Mouse (Mus musculus): Measurements from ENCODE around the gene Chdh. TPM values are rescaled to one million over a fixed set of nuclear protein-coding genes. Genes with fewer than 3 reads are reported as not detected.

Chdh gene
- polyA plus RNA-seq, 1 experiment from 2014 or later, result 0.17 TPM

DNA sequence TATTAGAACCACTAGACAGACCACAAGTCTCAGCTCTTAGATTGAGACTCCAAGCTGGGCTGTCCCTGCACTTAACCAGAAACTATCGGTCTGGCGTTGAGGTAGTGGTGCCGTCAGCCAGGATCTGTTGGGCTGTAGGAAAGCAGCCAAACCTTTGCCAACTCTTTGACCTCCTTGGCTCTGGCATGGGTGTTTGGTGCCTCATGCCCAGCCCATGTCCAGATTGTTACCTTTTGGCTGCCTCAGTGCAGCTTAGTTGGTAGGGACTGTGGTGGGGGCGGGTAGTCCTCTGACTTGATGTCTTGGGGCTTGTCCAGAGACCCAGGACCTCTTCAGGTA is 9.6 kb downstream of the Chdh start:
- H3K27ac ChIP-seq (replicated peaks), result no peak overlapping the region
- H3K4me1 ChIP-seq, result 0 out of 2 replicates have a peak, but pooled peaks cover 4% of the 10 kb centered on the region
- H3K36me3 ChIP-seq (replicated peaks), result no peaks in the 10 kb centered on the region
- no peaks in the 10 kb centered on the region for H3K9me3 ChIP-seq
- no peak for DNase-seq (ENCODE audit: low spot score)
- no peaks in the 10 kb centered on the region for H3K27me3 ChIP-seq (replicated peaks; ENCODE audit: low read depth, poor library complexity, severe bottlenecking)
- no peak overlapping the region for H3K4me3 ChIP-seq
- 95% methylated on average over 4 of the region's 4 CpGs for WGBS

GRCm38 (mm10) chr14:30018846-30019245 is 10.0 kb downstream of the Chdh start:
- Histone ChIP-seq H3K9me3 (no peaks in the 10 kb centered on the region), H3K27me3 (replicated peaks; ENCODE audit: low read depth, poor library complexity, severe bottlenecking) (no peaks in the 10 kb centered on the region), H3K4me1 (0 out of 2 replicates have a peak, but pooled peaks cover 4% of the 10 kb centered on the region), H3K4me3 (no peak overlapping the region), H3K36me3 (replicated peaks) (no peaks in the 10 kb centered on the region), H3K27ac (replicated peaks) (no peak overlapping the region)
- 88% methylated on average over 6 of the region's 6 CpGs for WGBS
- no peak for DNase-seq (ENCODE audit: low spot score)

- DNase-seq (ENCODE audit: low spot score), result no peak
- Histone ChIP-seq H3K4me3 (no peak overlapping the region), H3K4me1 (0 out of 2 replicates have a peak, but pooled peaks cover 4% of the 10 kb centered on the region), H3K27me3 (replicated peaks; ENCODE audit: low read depth, poor library complexity, severe bottlenecking) (no peaks in the 10 kb centered on the region), H3K27ac (replicated peaks) (no peak overlapping the region), H3K36me3 (replicated peaks) (no peaks in the 10 kb centered on the region), H3K9me3 (no peaks in the 10 kb centered on the region)
- 93% methylated on average over 8 of the region's 8 CpGs for WGBS
Observed at GRCm38 (mm10) chr14:30019375-30019774, 10.6 kb downstream of the Chdh start.

GRCm38 (mm10) chr14:30019792-30020575 is 11.2 kb downstream of the Chdh start:
- WGBS, result 51% methylated on average over 9 of the region's 9 CpGs
- Histone ChIP-seq H3K9me3 (no peaks in the 10 kb centered on the region), H3K4me3 (no peak overlapping the region), H3K27ac (replicated peaks) (no peak overlapping the region; the same call in 1 of the 2 replicates), H3K36me3 (replicated peaks) (no peaks in the 10 kb centered on the region), H3K27me3 (replicated peaks; ENCODE audit: low read depth, poor library complexity, severe bottlenecking) (no peaks in the 10 kb centered on the region), H3K4me1 (0 out of 2 replicates have a peak, but pooled peaks cover under 1% of the 10 kb centered on the region)
- DNase-seq (ENCODE audit: low spot score), result no peak

DNA sequence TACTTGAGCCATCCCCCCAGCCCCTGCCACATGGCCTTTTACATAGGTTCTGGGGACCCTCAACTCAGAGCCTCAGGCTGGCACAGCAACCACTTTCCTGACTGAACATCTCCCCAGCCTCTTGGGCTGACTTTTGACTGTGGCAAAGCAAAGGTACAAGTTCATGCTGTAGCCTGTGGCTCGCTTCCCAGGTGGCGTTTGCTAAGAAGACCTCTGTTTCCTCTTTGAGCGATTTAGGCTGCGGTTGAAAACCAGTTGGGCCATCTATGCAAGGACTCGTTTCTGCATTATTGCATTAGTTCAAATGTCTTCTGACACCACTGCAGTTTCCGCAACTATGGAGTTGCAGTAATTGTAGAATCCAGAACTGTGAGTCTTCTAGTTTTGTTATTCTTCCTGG is 13.6 kb downstream of the Chdh start:
- Histone ChIP-seq H3K36me3 (replicated peaks) (no peaks in the 10 kb centered on the region), H3K4me3 (no peak overlapping the region), H3K27me3 (replicated peaks; ENCODE audit: low read depth, poor library complexity, severe bottlenecking) (no peaks in the 10 kb centered on the region), H3K9me3 (no peaks in the 10 kb centered on the region), H3K4me1 (no peaks in the 10 kb centered on the region), H3K27ac (replicated peaks) (no peak overlapping the region)
- no peak for DNase-seq (ENCODE audit: low spot score)
- 92% methylated on average over 6 of the region's 6 CpGs for WGBS

- H3K27ac ChIP-seq (replicated peaks), result no peak overlapping the region
- no peaks in the 10 kb centered on the region for H3K27me3 ChIP-seq (replicated peaks; ENCODE audit: low read depth, poor library complexity, severe bottlenecking)
- H3K4me1 ChIP-seq, result no peaks in the 10 kb centered on the region
- no peak overlapping the region for H3K4me3 ChIP-seq
- H3K9me3 ChIP-seq, result no peaks in the 10 kb centered on the region
- H3K36me3 ChIP-seq (replicated peaks), result no peaks in the 10 kb centered on the region
- WGBS, result 77% methylated on average over 7 of the region's 7 CpGs
- no peak for DNase-seq (ENCODE audit: low spot score)
Observed at GRCm38 (mm10) chr14:30024387-30024786, 15.6 kb downstream of the Chdh start.

DNA sequence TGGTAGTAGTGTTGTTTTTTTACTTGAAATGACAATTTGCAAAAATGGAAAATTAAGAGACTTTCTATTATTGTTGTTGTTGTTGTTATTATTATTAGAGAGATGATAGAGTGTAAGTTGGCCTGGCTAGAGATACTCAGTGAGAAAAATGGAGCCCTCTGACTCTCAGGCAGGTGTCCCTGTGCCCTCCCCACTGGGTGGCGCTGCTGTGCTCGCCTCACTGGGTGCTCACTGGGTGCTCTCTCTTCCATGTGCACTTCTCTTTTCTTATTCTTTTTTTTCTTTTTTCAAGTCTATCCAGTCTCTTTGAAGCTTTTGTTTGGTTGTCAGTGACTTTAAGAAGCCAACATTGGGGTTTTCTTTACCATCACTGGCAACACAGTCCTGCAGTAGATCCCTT is 18.6 kb downstream of the Chdh start:
- DNase-seq (ENCODE audit: low spot score), result no peak
- peaks cover under 1% of the 10 kb centered on the region; the same call in 1 of the 2 replicates for H3K4me1 ChIP-seq
- no peaks in the 10 kb centered on the region for H3K9me3 ChIP-seq
- WGBS, result 18% methylated on average over 2 of the region's 2 CpGs
- H3K36me3 ChIP-seq (replicated peaks), result no peaks in the 10 kb centered on the region
- H3K27me3 ChIP-seq (replicated peaks; ENCODE audit: low read depth, poor library complexity, severe bottlenecking), result no peaks in the 10 kb centered on the region
- H3K4me3 ChIP-seq, result no peak overlapping the region
- H3K27ac ChIP-seq (replicated peaks), result no peak overlapping the region

DNA sequence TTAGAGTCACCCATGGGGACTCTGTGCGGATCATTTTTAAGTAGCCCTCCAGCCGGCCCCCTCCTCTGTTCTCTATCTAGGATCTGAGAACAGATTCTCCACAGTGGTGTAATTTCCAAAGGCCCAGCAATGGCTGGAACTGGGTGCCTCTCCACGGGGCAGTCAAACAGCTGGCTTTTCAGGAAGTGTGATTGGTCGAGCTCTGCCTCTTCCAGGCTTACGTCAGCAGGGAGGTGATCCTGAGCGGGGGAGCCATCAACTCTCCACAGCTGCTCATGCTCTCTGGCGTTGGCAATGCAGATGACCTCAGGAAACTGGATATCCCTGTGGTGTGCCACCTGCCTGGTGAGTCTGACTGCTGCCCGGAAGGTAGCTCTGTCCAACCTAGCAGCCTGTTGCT is 24.6 kb downstream of the Chdh start:
- H3K27me3 ChIP-seq (replicated peaks; ENCODE audit: low read depth, poor library complexity, severe bottlenecking), result no peaks in the 10 kb centered on the region
- no peaks in the 10 kb centered on the region for H3K9me3 ChIP-seq
- DNase-seq (ENCODE audit: low spot score), result no peak
- no peak overlapping the region for H3K4me3 ChIP-seq
- WGBS, result 64% methylated on average over 8 of the region's 8 CpGs
- H3K4me1 ChIP-seq, result peaks cover 15% of the 10 kb centered on the region
- no peak overlapping the region for H3K27ac ChIP-seq (replicated peaks)
- H3K36me3 ChIP-seq (replicated peaks), result no peaks in the 10 kb centered on the region

GRCm38 (mm10) chr14:30038431-30038830 is 29.6 kb downstream of the Chdh start:
- Histone ChIP-seq H3K4me3 (no peak overlapping the region), H3K27me3 (replicated peaks; ENCODE audit: low read depth, poor library complexity, severe bottlenecking) (no peaks in the 10 kb centered on the region), H3K4me1 (peaks cover 4% of the 10 kb centered on the region), H3K36me3 (replicated peaks) (no peaks in the 10 kb centered on the region), H3K9me3 (no peaks in the 10 kb centered on the region), H3K27ac (replicated peaks) (no peak overlapping the region)
- WGBS, result 92% methylated on average over 18 of the region's 18 CpGs
- DNase-seq (ENCODE audit: low spot score), result no peak

DNA sequence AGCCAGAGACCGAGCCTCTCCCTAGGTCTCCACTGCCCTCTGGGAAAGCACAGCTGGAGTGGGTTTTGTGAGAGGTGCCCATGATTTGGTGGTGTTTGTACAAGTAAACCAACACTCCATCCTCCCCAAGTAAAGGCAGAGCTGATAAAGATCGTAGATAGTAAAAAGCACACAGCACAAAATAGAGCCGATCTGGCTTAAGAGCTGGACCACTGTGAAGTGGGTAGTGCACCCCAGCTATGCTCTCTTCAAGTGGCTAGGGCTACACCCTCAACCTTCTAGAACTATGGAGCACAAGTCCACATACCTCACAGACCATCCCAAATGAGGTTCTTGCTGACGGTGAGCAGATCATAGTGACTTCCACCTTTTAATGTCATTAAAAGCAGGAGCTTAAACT is 30.6 kb downstream of the Chdh start:
- Histone ChIP-seq H3K4me1 (no peaks in the 10 kb centered on the region), H3K36me3 (replicated peaks) (no peaks in the 10 kb centered on the region), H3K27ac (replicated peaks) (no peak overlapping the region), H3K4me3 (no peak overlapping the region), H3K9me3 (no peaks in the 10 kb centered on the region), H3K27me3 (replicated peaks; ENCODE audit: low read depth, poor library complexity, severe bottlenecking) (no peaks in the 10 kb centered on the region)
- no peak for DNase-seq (ENCODE audit: low spot score)
- 81% methylated on average over 4 of the region's 4 CpGs for WGBS

DNA sequence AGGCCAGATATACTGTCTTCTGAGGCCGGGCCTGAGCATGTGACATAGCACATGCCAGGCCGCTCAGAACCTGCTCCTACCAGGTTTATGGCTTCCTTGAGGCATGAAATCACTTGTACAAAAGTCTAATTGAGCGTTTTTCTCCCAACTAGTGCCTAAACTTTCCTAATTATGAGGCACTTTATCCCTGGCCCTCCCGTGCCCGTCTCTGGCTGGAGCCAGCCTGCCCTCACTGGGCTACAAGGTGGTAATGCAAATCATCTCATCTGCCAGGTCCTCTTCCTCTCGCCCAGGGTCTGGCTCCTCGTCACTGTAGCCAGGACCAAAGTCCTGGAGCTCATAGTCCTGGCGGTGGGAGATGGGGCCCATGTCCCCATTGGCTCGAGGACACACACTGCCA is 33.0 kb downstream of the Chdh start:
- no peaks in the 10 kb centered on the region for H3K36me3 ChIP-seq (replicated peaks)
- WGBS, result 84% methylated on average over 9 of the region's 9 CpGs
- no peaks in the 10 kb centered on the region for H3K27me3 ChIP-seq (replicated peaks; ENCODE audit: low read depth, poor library complexity, severe bottlenecking)
- DNase-seq (ENCODE audit: low spot score), result no peak
- no peaks in the 10 kb centered on the region for H3K4me1 ChIP-seq
- no peak overlapping the region for H3K27ac ChIP-seq (replicated peaks)
- H3K9me3 ChIP-seq, result no peaks in the 10 kb centered on the region
- no peak overlapping the region for H3K4me3 ChIP-seq

- H3K27ac ChIP-seq (replicated peaks), result no peak overlapping the region
- H3K4me3 ChIP-seq, result no peak overlapping the region
- H3K36me3 ChIP-seq (replicated peaks), result no peaks in the 10 kb centered on the region
- H3K9me3 ChIP-seq, result no peaks in the 10 kb centered on the region
- H3K4me1 ChIP-seq, result no peaks in the 10 kb centered on the region
- 90% methylated on average over 7 of the region's 7 CpGs for WGBS
- DNase-seq (ENCODE audit: low spot score), result no peak
- H3K27me3 ChIP-seq (replicated peaks; ENCODE audit: low read depth, poor library complexity, severe bottlenecking), result no peaks in the 10 kb centered on the region
Observed at GRCm38 (mm10) chr14:30043356-30043940, 34.6 kb downstream of the Chdh start.

- 92% methylated on average over 10 of the region's 10 CpGs for WGBS
- no peak for DNase-seq (ENCODE audit: low spot score)
- H3K27ac ChIP-seq (replicated peaks), result no peak overlapping the region
- no peaks in the 10 kb centered on the region for H3K9me3 ChIP-seq
- H3K36me3 ChIP-seq (replicated peaks), result no peaks in the 10 kb centered on the region
- no peak overlapping the region for H3K4me3 ChIP-seq
- no peaks in the 10 kb centered on the region for H3K4me1 ChIP-seq
- H3K27me3 ChIP-seq (replicated peaks; ENCODE audit: low read depth, poor library complexity, severe bottlenecking), result no peaks in the 10 kb centered on the region
Observed at GRCm38 (mm10) chr14:30045239-30045638, 36.4 kb downstream of the Chdh start.
